Mouse (Mus musculus): ENCODE measurements around the gene Bicdl1. TPM values are rescaled to one million over a fixed set of nuclear protein-coding genes. Genes with fewer than 3 reads are reported as not detected.
"Not testable (repeated sequence)": the region's sequence is repeated elsewhere in the genome, so short reads cannot be mapped to it uniquely, and the experiment has no call there.

The Bicdl1 gene
- polyA plus RNA-seq, 1 experiment from 2014 or later: 47.2 TPM

DNA sequence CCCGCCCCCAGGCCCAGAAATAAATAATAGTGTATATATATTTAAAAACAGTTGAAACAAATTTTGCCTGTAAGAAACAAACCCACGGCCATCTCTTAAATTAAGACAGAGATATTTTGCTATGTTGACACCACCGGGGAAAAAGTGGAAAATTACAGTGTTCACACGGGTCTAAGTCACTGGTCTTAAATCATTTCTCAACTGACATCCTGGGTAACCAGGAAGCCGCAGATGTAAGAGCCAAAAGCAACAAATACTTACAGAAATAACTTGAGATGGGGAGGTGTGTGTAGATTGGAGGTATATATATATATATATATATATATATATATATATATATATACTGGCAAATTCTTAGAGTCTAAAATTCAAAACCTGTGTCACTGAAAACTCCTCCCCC, 21.5 kb upstream of the Bicdl1 start:
- Histone ChIP-seq H3K9me3 (no peaks in the 10 kb centered on the region), H3K36me3 (replicated peaks) (no peaks in the 10 kb centered on the region), H3K4me2 (no peak overlapping the region), H3K27me3 (replicated peaks) (no peaks in the 10 kb centered on the region), H3K4me1 (no peaks in the 10 kb centered on the region), H3K27ac (no peak overlapping the region), H3K9ac (no peak overlapping the region), H3K4me3 (no peak overlapping the region)
- no peak for ATAC-seq (replicated peaks)
- 90% methylated on average over 5 of the region's 5 CpGs for WGBS

DNA sequence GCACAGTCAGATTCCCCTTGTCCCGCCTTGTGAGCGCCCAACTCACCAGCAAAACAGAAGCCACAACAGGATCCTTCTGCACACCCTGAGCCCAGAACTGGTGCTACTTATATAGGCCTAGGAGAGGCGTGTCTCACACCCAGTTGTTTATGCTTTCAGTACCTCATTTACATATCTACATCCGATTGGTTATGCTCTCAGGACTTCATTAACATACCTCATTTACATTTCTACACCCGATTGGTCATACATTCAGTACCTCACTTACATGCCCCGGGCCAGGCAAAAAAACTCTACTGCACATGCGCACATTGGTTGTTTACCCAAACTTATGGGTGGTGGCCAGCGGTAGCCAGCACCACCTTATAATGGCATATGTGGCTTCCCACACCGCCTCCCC, 20.5 kb upstream of the Bicdl1 start:
- not testable (repeated sequence) for H3K36me3 ChIP-seq (replicated peaks); H3K9ac ChIP-seq; H3K4me3 ChIP-seq; H3K4me1 ChIP-seq; ATAC-seq (replicated peaks); H3K27ac ChIP-seq; H3K4me2 ChIP-seq; H3K9me3 ChIP-seq; H3K27me3 ChIP-seq (replicated peaks)
- WGBS: 76% methylated on average over 9 of the region's 9 CpGs

DNA sequence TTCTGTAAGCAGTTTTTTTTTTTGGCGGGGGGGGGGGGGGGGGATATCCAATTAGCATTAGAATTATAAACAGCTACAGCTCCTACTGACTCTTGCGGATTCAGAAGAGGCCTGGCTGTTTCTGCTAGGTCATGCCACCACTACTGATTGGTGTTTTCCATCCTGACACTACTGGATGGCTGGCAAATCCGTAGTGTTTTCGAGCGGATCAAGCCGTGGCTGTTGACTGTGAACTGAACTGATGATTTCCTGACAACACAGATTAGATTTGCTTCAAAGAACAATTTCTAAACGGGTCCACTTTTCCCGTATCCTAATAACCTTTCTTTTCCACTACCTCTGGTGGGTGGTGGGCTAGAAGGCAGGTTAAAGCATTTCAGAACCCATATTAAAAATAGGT, 16.9 kb upstream of the Bicdl1 start:
- no peak overlapping the region for H3K4me3 ChIP-seq
- no peaks in the 10 kb centered on the region for H3K27me3 ChIP-seq (replicated peaks)
- no peaks in the 10 kb centered on the region for H3K9me3 ChIP-seq
- H3K27ac ChIP-seq: no peak overlapping the region
- no peaks in the 10 kb centered on the region for H3K36me3 ChIP-seq (replicated peaks)
- whole genome bisulfite sequencing: 38% methylated on average over 8 of the region's 8 CpGs
- no peak overlapping the region for H3K9ac ChIP-seq
- no peak overlapping the region for H3K4me2 ChIP-seq
- H3K4me1 ChIP-seq: no peaks in the 10 kb centered on the region
- ATAC-seq (replicated peaks): no peak

- Histone ChIP-seq H3K4me3 (no peak overlapping the region), H3K36me3 (replicated peaks) (no peaks in the 10 kb centered on the region), H3K9me3 (no peaks in the 10 kb centered on the region), H3K27me3 (replicated peaks) (no peaks in the 10 kb centered on the region), H3K27ac (no peak overlapping the region), H3K4me1 (no peaks in the 10 kb centered on the region), H3K9ac (no peak overlapping the region), H3K4me2 (no peak overlapping the region)
- ATAC-seq (replicated peaks): no peak
- WGBS: 69% methylated on average over 15 of the region's 15 CpGs
These were observed 13.9 kb upstream of the Bicdl1 start for GRCm38 (mm10) chr5:115745319-115745718.

DNA sequence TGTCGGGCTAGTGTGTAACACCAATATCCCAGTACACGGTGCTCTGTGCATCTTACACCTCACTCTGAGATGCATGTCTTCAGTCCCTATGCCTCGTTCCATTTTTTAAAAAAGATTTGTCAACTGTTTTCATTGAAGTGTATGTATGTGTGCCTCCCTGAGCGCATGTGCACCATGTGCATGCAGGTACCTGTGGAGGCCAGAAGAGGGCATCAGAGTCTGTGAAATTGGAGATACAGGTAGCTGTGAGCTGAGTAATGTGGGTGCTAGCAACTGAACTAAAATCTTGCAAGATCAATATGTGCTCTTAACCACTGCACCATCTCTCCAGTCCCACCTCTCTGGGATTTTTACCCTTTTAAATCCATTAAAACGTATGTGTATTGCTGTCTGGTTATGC, 6.6 kb upstream of the Bicdl1 start:
- no peak overlapping the region for H3K27ac ChIP-seq
- H3K27me3 ChIP-seq (replicated peaks): no peaks in the 10 kb centered on the region
- H3K4me3 ChIP-seq: no peak overlapping the region
- 91% methylated on average over 5 of the region's 5 CpGs for WGBS
- no peak for ATAC-seq (replicated peaks)
- H3K4me2 ChIP-seq: no peak overlapping the region
- no peaks in the 10 kb centered on the region for H3K36me3 ChIP-seq (replicated peaks)
- H3K9me3 ChIP-seq: no peaks in the 10 kb centered on the region
- H3K9ac ChIP-seq: no peak overlapping the region
- peaks cover 3% of the 10 kb centered on the region; the same call in 1 of the 2 replicates for H3K4me1 ChIP-seq

- Histone ChIP-seq H3K4me1 (peaks cover 19% of the 10 kb centered on the region), H3K9ac (no peak overlapping the region), H3K27me3 (replicated peaks) (no peaks in the 10 kb centered on the region), H3K9me3 (no peaks in the 10 kb centered on the region), H3K4me3 (no peak overlapping the region), H3K27ac (no peak overlapping the region), H3K4me2 (no peak overlapping the region), H3K36me3 (replicated peaks) (no peaks in the 10 kb centered on the region)
- ATAC-seq (replicated peaks): no peak
- WGBS: 85% methylated on average over 2 of the region's 2 CpGs
These were observed 3.1 kb upstream of the Bicdl1 start for GRCm38 (mm10) chr5:115734570-115734969.

GRCm38 (mm10) chr5:115732849-115733216, 1.4 kb upstream of the Bicdl1 start:
- Histone ChIP-seq H3K4me2 (peak overlapping the region; percentile 72), H3K9ac (peak overlapping the region; percentile 80), H3K27ac (peak overlapping the region; percentile 99), H3K9me3 (no peaks in the 10 kb centered on the region), H3K27me3 (replicated peaks) (no peaks in the 10 kb centered on the region), H3K36me3 (replicated peaks) (no peaks in the 10 kb centered on the region), H3K4me1 (peaks cover 27% of the 10 kb centered on the region), H3K4me3 (peak overlapping the region; percentile 68)
- WGBS: under 1% methylated on average over 9 of the region's 9 CpGs
- peak; percentile 81 for ATAC-seq (replicated peaks)

DNA sequence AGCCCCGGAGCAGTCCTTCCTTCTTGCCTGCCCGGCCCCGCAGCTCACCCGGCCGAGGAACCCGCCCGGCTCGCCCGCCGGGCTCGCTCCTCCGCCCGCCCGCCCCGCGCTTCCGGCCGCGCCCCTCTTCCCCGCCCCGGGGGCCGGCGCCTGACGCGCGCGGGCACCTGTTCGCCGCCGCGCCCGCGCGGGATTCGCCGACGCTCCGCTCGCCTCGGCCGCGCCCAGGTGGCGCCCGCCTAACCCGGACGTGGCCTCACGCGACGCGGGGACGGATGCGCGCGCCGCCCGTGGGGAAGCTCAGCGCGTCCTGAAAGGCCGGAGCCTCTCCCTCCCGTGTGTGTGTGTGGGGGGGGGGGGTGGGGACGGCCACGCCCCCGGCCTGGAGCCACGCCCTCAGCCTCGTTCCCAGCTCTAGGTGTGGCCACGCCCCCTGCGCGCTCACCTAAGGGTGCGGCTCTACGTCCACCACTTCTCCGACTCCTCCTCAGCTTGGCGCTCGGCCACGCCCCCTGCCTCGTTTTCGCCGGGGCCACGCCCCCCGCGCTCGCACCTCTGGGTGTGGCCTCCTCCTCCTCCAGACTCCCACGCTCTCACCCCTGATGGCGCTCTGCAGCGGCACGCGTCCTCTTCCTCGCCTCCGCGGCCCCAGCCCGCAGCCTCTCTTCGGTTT, 891 bp upstream of the Bicdl1 start:
- no peaks in the 10 kb centered on the region for H3K36me3 ChIP-seq (replicated peaks)
- under 1% methylated on average over 52 of the region's 91 CpGs for WGBS
- H3K4me2 ChIP-seq: peak overlapping the region; percentile 72
- no peaks in the 10 kb centered on the region for H3K9me3 ChIP-seq
- H3K27me3 ChIP-seq (replicated peaks): no peaks in the 10 kb centered on the region
- peak; percentile 88 for ATAC-seq (replicated peaks)
- H3K9ac ChIP-seq: peak overlapping the region; percentile 80
- H3K4me3 ChIP-seq: peak overlapping the region; percentile 68
- peaks cover 29% of the 10 kb centered on the region for H3K4me1 ChIP-seq
- peak overlapping the region; percentile 99 for H3K27ac ChIP-seq

DNA sequence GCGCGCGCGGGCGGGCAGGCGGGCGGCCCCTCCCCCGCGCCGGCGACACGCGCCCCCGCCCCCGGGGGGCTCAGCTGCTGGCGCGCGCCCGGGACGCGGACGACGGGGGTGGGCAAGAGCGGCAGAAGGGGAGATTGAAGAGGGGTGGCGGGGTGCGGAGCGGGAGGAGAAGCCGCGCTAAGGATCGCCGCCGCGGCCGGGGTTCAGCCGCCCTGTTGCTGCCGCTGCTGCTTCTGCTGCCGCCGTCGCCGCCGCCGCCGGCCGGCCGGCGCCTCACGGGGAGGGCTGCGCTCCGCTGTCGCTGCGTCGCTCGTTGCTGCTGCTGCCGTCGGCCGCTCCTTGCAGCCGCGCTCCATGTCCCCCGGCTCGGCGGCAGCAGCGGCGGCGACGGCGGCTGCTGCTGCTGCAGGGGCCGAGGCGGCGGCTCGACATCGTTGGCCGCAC, 333 bp upstream of the Bicdl1 start:
- H3K9ac ChIP-seq: peak overlapping the region; percentile 80
- no peak; the same call in 1 of the 2 replicates for ATAC-seq (replicated peaks)
- H3K9me3 ChIP-seq: no peaks in the 10 kb centered on the region
- H3K4me3 ChIP-seq: peak overlapping the region; percentile 68
- no peaks in the 10 kb centered on the region for H3K36me3 ChIP-seq (replicated peaks)
- peak overlapping the region; percentile 72 for H3K4me2 ChIP-seq
- no peaks in the 10 kb centered on the region for H3K27me3 ChIP-seq (replicated peaks)
- peaks cover 30% of the 10 kb centered on the region for H3K4me1 ChIP-seq
- H3K27ac ChIP-seq: peak overlapping the region; percentile 99
- WGBS: under 1% methylated on average over 39 of the region's 72 CpGs

DNA sequence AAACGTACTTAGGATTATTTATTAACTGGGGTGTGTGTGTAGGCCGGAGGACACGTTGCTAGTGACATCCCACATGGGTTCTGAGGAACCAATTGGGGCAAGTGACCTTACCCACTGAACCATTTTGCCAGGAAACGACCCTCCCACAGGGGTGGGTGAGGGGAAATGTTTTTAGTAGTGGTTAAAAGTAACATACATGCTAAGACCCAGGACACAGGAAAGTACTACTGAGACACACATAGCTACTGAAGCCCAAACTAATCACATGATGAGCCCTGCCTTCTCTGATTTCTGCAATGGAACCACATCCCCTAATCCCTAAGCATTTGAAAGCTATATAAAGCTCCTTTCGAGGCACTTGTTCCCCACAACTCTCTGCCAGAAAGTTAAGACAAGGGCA, 1.1 kb downstream of the Bicdl1 start:
- no peak for ATAC-seq (replicated peaks)
- no peaks in the 10 kb centered on the region for H3K9me3 ChIP-seq
- peak overlapping the region; percentile 72 for H3K4me2 ChIP-seq
- H3K36me3 ChIP-seq (replicated peaks): no peaks in the 10 kb centered on the region
- H3K4me3 ChIP-seq: peak overlapping the region; percentile 68
- H3K9ac ChIP-seq: peak overlapping the region; percentile 80
- H3K27ac ChIP-seq: peak overlapping the region; percentile 99
- H3K4me1 ChIP-seq: peaks cover 30% of the 10 kb centered on the region
- H3K27me3 ChIP-seq (replicated peaks): no peaks in the 10 kb centered on the region
- WGBS: 71% methylated on average over 5 of the region's 5 CpGs

DNA sequence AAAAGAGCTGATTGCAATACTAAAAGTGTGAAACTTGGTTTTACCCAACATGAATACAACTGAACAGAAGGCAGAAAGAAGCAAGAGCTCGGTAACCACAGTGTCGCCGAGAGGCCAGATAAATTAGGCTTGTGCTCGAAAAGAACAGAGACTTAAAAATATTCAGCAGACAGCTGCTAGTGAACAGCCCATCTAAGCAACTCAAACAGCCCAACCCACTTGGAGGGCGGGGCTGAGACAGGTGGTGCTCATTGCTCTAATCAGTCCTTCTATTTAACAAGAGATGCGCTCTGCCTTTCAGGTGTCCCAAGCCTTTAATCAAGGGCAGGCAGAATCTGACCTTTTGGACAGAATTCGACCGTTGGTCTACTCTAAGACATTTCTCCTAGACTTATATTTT, 4.8 kb downstream of the Bicdl1 start:
- no peaks in the 10 kb centered on the region for H3K27me3 ChIP-seq (replicated peaks)
- no peak overlapping the region for H3K27ac ChIP-seq
- peaks cover 26% of the 10 kb centered on the region for H3K4me1 ChIP-seq
- WGBS: 85% methylated on average over 8 of the region's 8 CpGs
- H3K4me3 ChIP-seq: no peak overlapping the region
- no peaks in the 10 kb centered on the region; the same call in 1 of the 2 replicates for H3K36me3 ChIP-seq (replicated peaks)
- no peaks in the 10 kb centered on the region for H3K9me3 ChIP-seq
- no peak for ATAC-seq (replicated peaks)
- no peak overlapping the region for H3K4me2 ChIP-seq
- no peak overlapping the region for H3K9ac ChIP-seq

DNA sequence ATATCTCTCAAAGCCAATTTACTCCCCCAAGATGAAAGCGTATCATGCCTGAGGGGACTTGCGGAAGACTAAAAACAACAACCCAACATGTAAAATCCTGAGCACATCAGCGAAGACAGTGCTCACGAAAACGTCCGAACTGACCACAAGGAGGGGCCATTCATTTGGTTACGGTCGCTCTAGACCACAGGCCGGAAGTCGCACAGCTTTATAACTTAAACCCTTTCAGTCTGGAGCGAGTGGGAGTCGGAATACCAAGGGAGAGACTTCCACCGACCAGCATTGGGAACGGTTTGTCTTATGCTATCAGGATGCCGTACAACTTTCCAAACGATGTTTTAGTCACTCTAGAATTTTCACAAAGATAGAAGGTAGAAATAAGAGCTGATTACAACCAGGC, 5.4 kb downstream of the Bicdl1 start:
- no peak for ATAC-seq (replicated peaks)
- WGBS: 82% methylated on average over 16 of the region's 16 CpGs
- no peak overlapping the region for H3K4me2 ChIP-seq
- H3K9me3 ChIP-seq: no peaks in the 10 kb centered on the region
- H3K36me3 ChIP-seq (replicated peaks): no peaks in the 10 kb centered on the region; the same call in 1 of the 2 replicates
- H3K27ac ChIP-seq: no peak overlapping the region
- H3K4me1 ChIP-seq: peaks cover 29% of the 10 kb centered on the region
- no peak overlapping the region for H3K4me3 ChIP-seq
- no peaks in the 10 kb centered on the region for H3K27me3 ChIP-seq (replicated peaks)
- H3K9ac ChIP-seq: no peak overlapping the region

- Histone ChIP-seq H3K4me2 (no peak overlapping the region), H3K4me1 (peaks cover 17% of the 10 kb centered on the region), H3K27me3 (replicated peaks) (no peaks in the 10 kb centered on the region), H3K27ac (no peak overlapping the region), H3K4me3 (no peak overlapping the region), H3K9me3 (no peaks in the 10 kb centered on the region), H3K9ac (no peak overlapping the region), H3K36me3 (replicated peaks) (no peaks in the 10 kb centered on the region; the same call in 1 of the 2 replicates)
- ATAC-seq (replicated peaks): no peak
- 90% methylated on average over 10 of the region's 10 CpGs for WGBS
These were observed 7.0 kb downstream of the Bicdl1 start for GRCm38 (mm10) chr5:115724422-115724821.

Data from midbrain, embryonic 15.5 days (tissue).